Mouse (Mus musculus) 3134 (cell line): ENCODE results near the gene 9330182L06Rik.
A peak's percentile ranks its signal among the peaks of the same experiment; 100 is the strongest.

Source experiments
- DNase-seq: peaks from one replicate; pipeline ENCODE4 v3.0.0-alpha.2; 2011; ENCODE audit warnings: low spot score; ENCODE audit not compliant: insufficient read length; ENCODE audit errors: extremely low read depth

Gene 9330182L06Rik

GRCm38 (mm10) chr5:9361982-9362661 is 96.2 kb downstream of the 9330182L06Rik start:
- no peak for DNase-seq

- DNase-seq, result no peak
These were observed 99.0 kb downstream of the 9330182L06Rik start for GRCm38 (mm10) chr5:9364937-9365336.

GRCm38 (mm10) chr5:9367920-9368692 is 102.2 kb downstream of the 9330182L06Rik start:
- no peak for DNase-seq

GRCm38 (mm10) chr5:9371127-9371526 is 105.2 kb downstream of the 9330182L06Rik start:
- no peak for DNase-seq

GRCm38 (mm10) chr5:9373341-9373740 is 107.4 kb downstream of the 9330182L06Rik start:
- DNase-seq, result no peak

- no peak for DNase-seq
These were observed 124.0 kb downstream of the 9330182L06Rik start for GRCm38 (mm10) chr5:9389968-9390367.

- DNase-seq, result no peak
These were observed 126.0 kb downstream of the 9330182L06Rik start for GRCm38 (mm10) chr5:9391858-9392393.

GRCm38 (mm10) chr5:9417098-9417497 is 151.2 kb downstream of the 9330182L06Rik start:
- DNase-seq, result no peak

GRCm38 (mm10) chr5:9417802-9418201 is 151.9 kb downstream of the 9330182L06Rik start:
- DNase-seq, result no peak

GRCm38 (mm10) chr5:9419964-9420363 is 154.0 kb downstream of the 9330182L06Rik start:
- DNase-seq, result no peak

GRCm38 (mm10) chr5:9424464-9424863 is 158.5 kb downstream of the 9330182L06Rik start:
- no peak for DNase-seq

GRCm38 (mm10) chr5:9427165-9427564 is 161.2 kb downstream of the 9330182L06Rik start:
- DNase-seq, result no peak

- no peak for DNase-seq
These were observed 161.8 kb downstream of the 9330182L06Rik start for GRCm38 (mm10) chr5:9427581-9428241.

GRCm38 (mm10) chr5:9428728-9429127 is 162.8 kb downstream of the 9330182L06Rik start:
- no peak for DNase-seq

- no peak for DNase-seq
These were observed 180.2 kb downstream of the 9330182L06Rik start for GRCm38 (mm10) chr5:9446146-9446545.

GRCm38 (mm10) chr5:9448931-9449330 is 183.0 kb downstream of the 9330182L06Rik start:
- DNase-seq, result no peak

GRCm38 (mm10) chr5:9449570-9449969 is 183.7 kb downstream of the 9330182L06Rik start:
- peak; percentile 21 for DNase-seq

GRCm38 (mm10) chr5:9453298-9453697 is 187.4 kb downstream of the 9330182L06Rik start:
- no peak for DNase-seq

- DNase-seq, result no peak
These were observed 211.7 kb downstream of the 9330182L06Rik start for GRCm38 (mm10) chr5:9477587-9477986.

GRCm38 (mm10) chr5:9495456-9495855 is 229.5 kb downstream of the 9330182L06Rik start:
- no peak for DNase-seq

GRCm38 (mm10) chr5:9497235-9497634 is 231.3 kb downstream of the 9330182L06Rik start:
- no peak for DNase-seq
